Mouse (Mus musculus) liver, embryonic 16.5 days (tissue): ENCODE data around the gene Pde4dip. TPM values are rescaled to one million over a fixed set of nuclear protein-coding genes. Genes with fewer than 3 reads are reported as not detected.

ENCODE experiments used
- ATAC-seq: fragments of 200-750 bp; cut with Nextera tagmentation; 2 replicates; pipeline ENCODE4 v1.8.0; 2017; ENCODE audit warnings: low read depth, mild to moderate bottlenecking, moderate number of reproducible peaks, moderate library complexity
- H3K27ac ChIP-seq: fragments of 300-500 bp; sonication (generic); 2 replicates; pipeline ENCODE4 v1.5.1; 2014; ENCODE audit warnings: mild to moderate bottlenecking, low read length
- H3K27me3 ChIP-seq: fragments of 300-500 bp; sonication (generic); 2 replicates; pipeline ENCODE4 v1.6.1; 2014; ENCODE audit warnings: low read depth, low read length, mixed read lengths; ENCODE audit not compliant: control insufficient read depth, insufficient read depth
- H3K36me3 ChIP-seq: fragments of 300-500 bp; sonication (generic); 2 replicates; pipeline ENCODE4 v1.6.1; 2014; ENCODE audit warnings: mild to moderate bottlenecking; ENCODE audit not compliant: control insufficient read depth, insufficient read depth
- H3K4me1 ChIP-seq: fragments of 300-500 bp; sonication (generic); 2 replicates; pipeline ENCODE4 v1.6.1; 2014; ENCODE audit warnings: low read depth, low read length, mixed read lengths; ENCODE audit not compliant: control insufficient read depth
- H3K4me2 ChIP-seq: fragments of 300-500 bp; sonication (generic); 2 replicates; pipeline ENCODE4 v1.6.1; 2014; ENCODE audit warnings: low read depth, low read length, mixed read lengths
- H3K4me3 ChIP-seq: fragments of 300-500 bp; sonication (generic); 2 replicates; pipeline ENCODE4 v1.5.1; 2014; ENCODE audit warnings: low read depth, mild to moderate bottlenecking, low read length
- H3K9ac ChIP-seq: fragments of 300-500 bp; sonication (generic); 2 replicates; pipeline ENCODE4 v1.6.1; 2014; ENCODE audit warnings: low read depth, low read length
- H3K9me3 ChIP-seq: fragments of 300-500 bp; sonication (generic); replicated peaks from 2 replicates; pipeline ENCODE4 v1.6.1; 2016; ENCODE audit warnings: low read length; ENCODE audit not compliant: control insufficient read depth
- WGBS: fragments of 180-500 bp; shearing (Covaris S2); extraction: QIAGEN DNeasy Blood & Tissue Kit; methylation state at CpG from one replicate; pipeline ENCODE4 v1.1.7; 2014; ENCODE audit not compliant: insufficient replicate concordance; 5-methylcytosine and 5-hydroxymethylcytosine counted together
- polyA plus RNA-seq: library from polyadenylated mRNA; unstranded; fragments of >200 nt; fragmentation: Nextera tagmentation; extraction: Ambion mirVana; gene quantifications from 2 replicates; pipeline ENCODE4 v1.2.1, GENCODE M21; 2015

Gene Pde4dip
- polyA plus RNA-seq, 1 experiment from 2014 or later, result 14.2 TPM

DNA sequence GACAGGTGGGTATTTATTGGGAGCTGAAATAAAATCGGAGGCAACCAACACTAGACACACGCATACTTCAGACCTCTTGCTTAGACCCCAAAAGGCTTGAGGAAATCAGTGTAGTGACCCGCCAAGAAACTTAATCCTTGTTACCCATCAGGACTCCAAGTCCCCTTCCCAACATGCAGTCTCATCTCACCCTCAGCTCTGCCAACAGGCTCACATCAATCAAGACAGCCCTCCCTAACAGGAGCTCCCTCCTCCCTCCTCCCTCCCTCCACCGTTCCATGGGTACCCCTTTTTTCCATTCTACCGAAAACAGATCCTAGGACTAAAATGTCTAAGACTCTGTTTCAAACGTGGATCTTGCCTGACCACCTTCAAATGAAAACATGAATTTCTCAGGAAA lies 65.1 kb downstream of the Pde4dip start:
- Histone ChIP-seq H3K4me2 (no peak overlapping the region), H3K9ac (no peak overlapping the region), H3K4me1 (no peaks in the 10 kb centered on the region; the same call in 1 of the 2 replicates), H3K36me3 (no peaks in the 10 kb centered on the region), H3K9me3 (no peaks in the 10 kb centered on the region), H3K27ac (no peak overlapping the region), H3K4me3 (no peak overlapping the region), H3K27me3 (peaks cover 10% of the 10 kb centered on the region)
- 20% methylated on average over 6 of the region's 6 CpGs for WGBS
- no peak for ATAC-seq

DNA sequence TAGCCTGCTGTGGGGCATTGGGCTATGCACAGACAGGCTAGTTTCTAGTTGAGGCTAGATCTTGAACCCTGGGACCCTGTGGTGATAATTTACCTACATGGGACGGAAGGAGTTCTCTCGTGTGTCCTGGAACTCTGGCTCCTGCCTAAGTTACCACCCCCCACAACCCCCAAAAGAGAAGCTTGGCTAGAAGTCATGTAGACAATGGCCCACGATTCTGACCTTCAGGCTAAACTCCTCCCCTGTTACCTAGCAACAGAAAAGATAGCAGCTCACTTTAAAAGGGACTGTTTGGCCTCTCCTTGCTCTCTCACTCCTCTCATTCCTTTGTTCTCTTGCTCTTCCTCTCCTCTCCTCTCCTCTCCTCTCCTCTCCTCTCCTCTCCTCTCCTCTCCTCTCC lies 69.5 kb downstream of the Pde4dip start:
- Histone ChIP-seq H3K9me3 (no peaks in the 10 kb centered on the region), H3K27ac (peak overlapping the region; percentile 81), H3K36me3 (no peaks in the 10 kb centered on the region), H3K4me1 (no peaks in the 10 kb centered on the region; the same call in 1 of the 2 replicates), H3K4me2 (no peak overlapping the region), H3K9ac (no peak overlapping the region), H3K27me3 (peaks cover 1% of the 10 kb centered on the region), H3K4me3 (no peak overlapping the region)
- ATAC-seq, result no peak
- WGBS, result 27% methylated on average over 3 of the region's 3 CpGs

GRCm38 (mm10) chr3:97818383-97818982 lies 70.0 kb downstream of the Pde4dip start:
- 42% methylated on average over 1 of the region's 1 CpGs for WGBS

DNA sequence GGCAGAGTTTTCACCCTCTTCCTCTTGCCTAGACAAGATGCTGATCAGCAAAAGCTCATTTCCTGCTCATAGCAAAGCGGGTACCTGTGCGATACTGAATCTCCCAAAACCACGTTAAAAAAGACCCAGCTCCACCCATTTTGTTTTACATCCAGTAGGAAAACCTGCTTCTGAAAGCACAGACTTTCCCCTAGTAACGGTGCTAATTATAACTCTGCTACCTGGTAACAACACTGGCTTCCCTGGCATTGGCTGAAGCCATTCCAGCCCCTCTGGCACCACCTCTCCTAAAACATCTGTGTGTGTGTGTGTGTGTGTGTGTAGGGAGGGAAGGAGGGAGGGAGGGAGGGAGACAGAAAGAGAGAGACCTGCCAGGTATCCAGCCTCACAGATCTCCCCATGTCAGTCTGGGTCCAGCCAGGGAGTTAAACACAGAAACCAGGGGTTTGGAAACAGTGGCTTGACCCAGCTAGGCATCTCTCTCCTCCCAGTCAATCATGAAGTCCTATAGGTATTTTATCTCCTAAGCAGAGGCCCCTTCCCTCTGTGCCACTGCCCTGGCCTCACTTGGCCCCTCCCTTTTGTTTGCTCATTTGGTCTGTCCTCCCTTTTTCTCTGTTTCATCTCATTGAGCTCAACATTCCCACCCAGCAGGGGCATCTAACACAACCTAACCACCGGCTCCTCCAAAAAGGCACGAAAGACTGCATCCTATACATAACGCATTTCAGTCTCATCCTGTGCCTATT lies 76.7 kb downstream of the Pde4dip start:
- ATAC-seq, result no peak
- 32% methylated on average over 7 of the region's 7 CpGs for WGBS
- no peak overlapping the region for H3K27ac ChIP-seq

More at GRCm38 (mm10) chr3:97818383-97818982, 70.0 kb downstream of the Pde4dip start:
- ATAC-seq, result no peak
- no peak overlapping the region for H3K4me3 ChIP-seq
- no peaks in the 10 kb centered on the region; the same call in 1 of the 2 replicates for H3K4me1 ChIP-seq
- no peaks in the 10 kb centered on the region for H3K9me3 ChIP-seq
- no peaks in the 10 kb centered on the region for H3K27me3 ChIP-seq
- no peak overlapping the region for H3K9ac ChIP-seq
- H3K36me3 ChIP-seq, result no peaks in the 10 kb centered on the region
- H3K4me2 ChIP-seq, result peak overlapping the region; percentile 41; the same call in 1 of the 2 replicates
- peak overlapping the region; percentile 81 for H3K27ac ChIP-seq

GRCm38 (mm10) chr3:97811158-97811557 lies 77.3 kb downstream of the Pde4dip start:
- Histone ChIP-seq H3K4me2 (no peak overlapping the region), H3K27ac (no peak overlapping the region), H3K9ac (no peak overlapping the region), H3K4me3 (no peak overlapping the region), H3K9me3 (no peaks in the 10 kb centered on the region), H3K4me1 (0 out of 2 replicates have a peak, but pooled peaks cover 3% of the 10 kb centered on the region), H3K27me3 (no peaks in the 10 kb centered on the region), H3K36me3 (no peaks in the 10 kb centered on the region)
- ATAC-seq, result no peak
- WGBS, result 18% methylated on average over 6 of the region's 6 CpGs

More for the DNA sequence above, 76.7 kb downstream of the Pde4dip start:
- H3K36me3 ChIP-seq, result no peaks in the 10 kb centered on the region
- no peak overlapping the region for H3K9ac ChIP-seq
- 0 out of 2 replicates have a peak, but pooled peaks cover 3% of the 10 kb centered on the region for H3K4me1 ChIP-seq
- no peak overlapping the region for H3K4me2 ChIP-seq
- no peaks in the 10 kb centered on the region for H3K27me3 ChIP-seq
- no peaks in the 10 kb centered on the region for H3K9me3 ChIP-seq
- no peak overlapping the region for H3K4me3 ChIP-seq

- H3K9ac ChIP-seq, result no peak overlapping the region
- no peaks in the 10 kb centered on the region for H3K36me3 ChIP-seq
- H3K4me1 ChIP-seq, result 0 out of 2 replicates have a peak, but pooled peaks cover 3% of the 10 kb centered on the region
- no peaks in the 10 kb centered on the region for H3K9me3 ChIP-seq
- WGBS, result 60% methylated on average over 2 of the region's 2 CpGs
- no peak overlapping the region for H3K27ac ChIP-seq
- no peak overlapping the region for H3K4me3 ChIP-seq
- H3K4me2 ChIP-seq, result no peak overlapping the region
- no peaks in the 10 kb centered on the region for H3K27me3 ChIP-seq
- no peak for ATAC-seq
These were observed 78.2 kb downstream of the Pde4dip start for GRCm38 (mm10) chr3:97810334-97810733.

GRCm38 (mm10) chr3:97805559-97805958 lies 82.9 kb downstream of the Pde4dip start:
- no peaks in the 10 kb centered on the region for H3K36me3 ChIP-seq
- no peak overlapping the region for H3K4me3 ChIP-seq
- ATAC-seq, result no peak
- H3K4me2 ChIP-seq, result no peak overlapping the region
- H3K4me1 ChIP-seq, result no peaks in the 10 kb centered on the region
- WGBS, result 64% methylated on average over 2 of the region's 2 CpGs
- H3K27me3 ChIP-seq, result no peaks in the 10 kb centered on the region
- no peak overlapping the region for H3K9ac ChIP-seq
- H3K9me3 ChIP-seq, result no peaks in the 10 kb centered on the region
- H3K27ac ChIP-seq, result no peak overlapping the region

DNA sequence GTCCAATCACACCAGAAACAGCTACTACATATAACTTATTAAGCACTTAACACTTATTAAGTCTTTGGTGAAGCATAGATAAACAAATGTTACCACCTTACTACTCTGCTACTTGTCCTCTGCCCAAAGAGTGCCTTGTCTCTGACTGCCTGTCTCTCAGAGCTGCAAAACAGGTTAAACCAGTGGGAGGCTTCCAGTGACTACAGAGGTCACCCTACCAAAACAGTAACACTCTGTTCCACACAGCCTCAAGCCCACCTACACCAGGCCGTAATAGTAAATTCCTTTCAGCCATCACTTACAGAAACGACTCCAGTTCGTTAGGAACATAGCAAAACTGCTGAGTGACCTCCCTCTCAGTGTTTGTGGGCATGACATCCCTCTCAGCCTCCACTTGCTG lies 84.8 kb downstream of the Pde4dip start:
- 54% methylated on average over 3 of the region's 3 CpGs for WGBS
- no peaks in the 10 kb centered on the region for H3K27me3 ChIP-seq
- H3K9ac ChIP-seq, result no peak overlapping the region
- H3K4me2 ChIP-seq, result no peak overlapping the region
- no peak for ATAC-seq
- no peak overlapping the region for H3K4me3 ChIP-seq
- no peaks in the 10 kb centered on the region for H3K9me3 ChIP-seq
- H3K36me3 ChIP-seq, result no peaks in the 10 kb centered on the region
- no peaks in the 10 kb centered on the region for H3K4me1 ChIP-seq
- no peak overlapping the region for H3K27ac ChIP-seq

DNA sequence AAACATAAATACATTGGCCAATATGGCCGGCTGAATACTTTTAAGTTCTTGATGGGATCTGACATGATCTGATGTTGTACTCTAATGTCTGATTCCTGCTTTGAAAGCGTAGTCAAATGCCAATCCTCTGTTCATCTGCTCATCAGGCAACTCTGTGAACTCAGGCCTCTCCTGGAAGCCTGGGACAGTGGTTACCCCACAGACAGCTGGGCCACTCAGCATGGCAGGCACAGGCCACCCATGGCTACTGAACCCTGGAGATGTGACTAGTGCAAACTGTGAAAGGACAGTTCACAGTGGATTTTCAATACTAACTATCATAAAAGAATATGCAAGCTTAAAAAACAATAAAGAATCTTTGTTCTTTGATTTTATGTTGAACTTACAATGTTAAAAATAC lies 85.6 kb downstream of the Pde4dip start:
- H3K9me3 ChIP-seq, result no peaks in the 10 kb centered on the region
- no peaks in the 10 kb centered on the region for H3K36me3 ChIP-seq
- ATAC-seq, result no peak
- no peak overlapping the region for H3K9ac ChIP-seq
- no peak overlapping the region for H3K4me2 ChIP-seq
- WGBS, result 64% methylated on average over 2 of the region's 2 CpGs
- H3K4me1 ChIP-seq, result no peaks in the 10 kb centered on the region
- H3K4me3 ChIP-seq, result no peak overlapping the region
- H3K27me3 ChIP-seq, result no peaks in the 10 kb centered on the region
- no peak overlapping the region for H3K27ac ChIP-seq
